In genomic region chr1:181210601-181211402, GRCm38 (mm10) we compare ENCODE assay signal across 8 mouse cellular contexts. TPM values are rescaled to one million over a fixed set of nuclear protein-coding genes. Genes with fewer than 3 reads are reported as not detected.
DNase-seq lines count a peak whose midpoint lies in the region; ATAC-seq lines count a peak whose summit lies in the region.

No protein-coding gene starts in this region.

- peak overlapping the region; percentile 89 for H3K4me2 ChIP-seq in forebrain, embryonic 13.5 days

- peak; percentile 36 for ATAC-seq in forebrain, embryonic 13.5 days
- ATAC-seq in megakaryocyte progenitor cell, adult 5-6 weeks (replicated peaks; ENCODE audit: poor library complexity) = peak; percentile 18

- peaks cover 15% of the 10 kb centered on the region for H3K36me3 ChIP-seq in forebrain, embryonic 13.5 days (ENCODE audit: poor library complexity, severe bottlenecking)
- H3K36me3 ChIP-seq in hindbrain, embryonic 10.5 days = peaks cover 34% of the 10 kb centered on the region

- DNase-seq in layer of hippocampus, postnatal 10 days (ENCODE audit: low spot score in 2 of 2) = peak; percentile 34 to 51
- DNase-seq in layer of hippocampus, adult 9-10 months (ENCODE audit: low spot score) = no peak
- peak; percentile 35 for DNase-seq in cerebellum, adult 11 months
- peak; percentile 52 for DNase-seq in hindbrain, embryonic 10.5 days (ENCODE audit: low spot score)
- DNase-seq in left cerebral cortex, postnatal 4 days = peak; percentile 36
- peak; percentile 37 for DNase-seq in right cerebral cortex, postnatal 4 days

- no peaks in the 10 kb centered on the region for H3K9me3 ChIP-seq in forebrain, embryonic 13.5 days (replicated peaks)
- H3K9me3 ChIP-seq in hindbrain, embryonic 10.5 days = no peaks in the 10 kb centered on the region

- 1% methylated on average over 33 of the region's 56 CpGs for WGBS in forebrain, embryonic 13.5 days
- under 1% methylated on average over 56 of the region's 56 CpGs for WGBS in hindbrain, embryonic 10.5 days

- H3K4me1 ChIP-seq in forebrain, embryonic 13.5 days = peaks cover 27% of the 10 kb centered on the region
- H3K4me1 ChIP-seq in hindbrain, embryonic 10.5 days (replicated peaks) = peaks cover 34% of the 10 kb centered on the region

- peak overlapping the region; percentile 99 for H3K4me3 ChIP-seq in forebrain, embryonic 13.5 days
- peak overlapping the region; percentile 87 for H3K4me3 ChIP-seq in hindbrain, embryonic 10.5 days

- peak overlapping the region; percentile 93 for H3K27ac ChIP-seq in forebrain, embryonic 13.5 days
- H3K27ac ChIP-seq in hindbrain, embryonic 10.5 days = peak overlapping the region; percentile 99

- H3K27me3 ChIP-seq in forebrain, embryonic 13.5 days = no peaks in the 10 kb centered on the region
- no peaks in the 10 kb centered on the region for H3K27me3 ChIP-seq in hindbrain, embryonic 10.5 days (ENCODE audit: insufficient read depth, poor library complexity, severe bottlenecking)

- intact Hi-C loops in left cerebral cortex, postnatal 4 days (cut with DNase I) = no loop called here

- H3K9ac ChIP-seq in forebrain, embryonic 13.5 days = peak overlapping the region; percentile 98

RNA-seq across cellular contexts. Expression of gene Wdr26, which starts 1.0 kb away (rescaled TPM):
- total RNA-seq in layer of hippocampus, postnatal 10 days (2021) = 100 to 1,000 TPM; 129 to 138 TPM
- 44.7 and 45.2 TPM in 2 replicates for polyA plus RNA-seq in forebrain, embryonic 13.5 days (2015; fragmentation: Nextera tagmentation; extraction: Ambion mirVana)
- 25.6 and 30.3 TPM in 2 replicates for polyA plus RNA-seq in hindbrain, embryonic 10.5 days (2016; fragmentation: Nextera tagmentation; extraction: Ambion mirVana)
- total RNA-seq in left cerebral cortex, postnatal 4 days (2021) = 100 to 1,000 TPM; 125 to 128 TPM
- total RNA-seq in megakaryocyte progenitor cell, adult 5-6 weeks (2015) = 124 and 137 TPM in 2 replicates
- total RNA-seq in megakaryocyte progenitor cell, adult 5-6 weeks (2017) = 105 and 114 TPM in 2 replicates
